ENCODE assay signal across 24 mouse cellular contexts in the genomic region with DNA sequence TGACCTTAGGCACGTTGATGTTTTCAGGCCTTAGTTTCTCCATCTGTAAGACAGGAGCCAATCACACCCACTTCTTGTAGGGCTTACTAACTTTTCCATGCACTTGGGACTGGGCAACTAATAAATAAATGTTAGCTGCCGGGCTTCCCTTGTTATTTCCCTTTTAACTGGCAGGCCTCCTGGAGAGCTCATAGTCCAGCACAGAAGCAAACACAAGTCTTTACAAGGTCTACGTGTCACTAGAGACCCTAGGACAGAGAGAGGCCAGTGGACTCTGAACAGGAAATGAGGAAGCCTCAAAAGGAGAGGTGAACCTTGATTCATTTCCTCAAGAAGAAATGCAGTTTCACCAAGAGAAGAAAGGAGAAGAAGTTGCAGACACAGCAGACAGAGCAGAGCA.
A peak's percentile ranks its signal among the peaks of the same experiment; 100 is the strongest.
DNase-seq lines count a peak whose midpoint lies in the region; ATAC-seq and TF ChIP-seq lines count a peak whose summit lies in the region.
"Had no signal": no experiment of that assay in that cellular context is flagged by ENCODE, and none has a peak within 500 bp of the region (broad histone marks: within the 10 kb centered on the region; RNA-seq: fewer than 3 reads in every experiment).

No protein-coding gene starts in this region.

- no peak for TF ChIP-seq EP300 in liver, embryonic 14.5 days (IDR thresholded peaks at IDR 0.05; ENCODE audit: low read depth)

- H3K27ac ChIP-seq in liver, embryonic 14.5 days: no peak overlapping the region
- H3K27ac ChIP-seq in liver, embryonic 15.5 days (replicated peaks): no peak overlapping the region
- no peak overlapping the region for H3K27ac ChIP-seq in cerebellum, adult 2 months (ENCODE audit: insufficient read depth, low read length)
- H3K27ac ChIP-seq in gastrocnemius, adult 2 months: no peak overlapping the region
- H3K27ac ChIP-seq: embryonic facial prominence, embryonic 10.5 days; embryonic facial prominence, embryonic 15.5 days; forebrain, embryonic 12.5 days; hindbrain, embryonic 10.5 days; hindbrain, embryonic 15.5 days; lung, embryonic 15.5 days; midbrain, embryonic 13.5 days; neural tube, embryonic 13.5 days had no signal

- TF ChIP-seq POLR2A in cerebellum, adult 2 months (IDR thresholded peaks at IDR 0.05; ENCODE audit: borderline replicate concordance, insufficient read depth, low read length): no peak

- peaks cover 0 to 8% of the 10 kb centered on the region in 2 experiments; a peak in 2 of 4 replicates for H3K4me1 ChIP-seq in liver, embryonic 14.5 days (replicated peaks; ENCODE audit: control insufficient read depth in 2 of 2, insufficient read depth in 2 of 2, low read length in 1 of 2)
- H3K4me1 ChIP-seq in liver, embryonic 15.5 days (replicated peaks): peaks cover 6% of the 10 kb centered on the region; the same call in 1 of the 2 replicates
- H3K4me1 ChIP-seq in cerebellum, adult 2 months (ENCODE audit: control insufficient read depth, insufficient read depth, low read length): peaks cover 4% of the 10 kb centered on the region
- H3K4me1 ChIP-seq: embryonic facial prominence, embryonic 10.5 days; embryonic facial prominence, embryonic 15.5 days; forebrain, embryonic 12.5 days; hindbrain, embryonic 10.5 days; hindbrain, embryonic 15.5 days; lung, embryonic 15.5 days; midbrain, embryonic 13.5 days; neural tube, embryonic 13.5 days had no signal

- DNase-seq in liver, embryonic 14.5 days (ENCODE audit: low read depth in 3 of 3, low spot score in 3 of 3): no peak
- no peak for DNase-seq in liver
- DNase-seq in cerebellum, adult 2 months: no peak
- DNase-seq in gastrocnemius, adult 2 months: no peak
- DNase-seq in ovary, postnatal 14 days (ENCODE audit: low spot score): no peak
- DNase-seq in heart, adult 8-10 months (ENCODE audit: low spot score): no peak
- DNase-seq: adrenal gland, postnatal 10 days; heart, postnatal 14 days; kidney, adult 9 months; kidney, postnatal 10 days; layer of hippocampus, postnatal 36 days; right cerebral cortex, postnatal 14 days; spleen, adult 18-20 months had no signal

- no peak overlapping the region for H3K4me2 ChIP-seq in liver, embryonic 14.5 days (ENCODE audit: low read depth)
- no peak overlapping the region for H3K4me2 ChIP-seq in liver, embryonic 15.5 days
- H3K4me2 ChIP-seq: embryonic facial prominence, embryonic 15.5 days; forebrain, embryonic 12.5 days; hindbrain, embryonic 15.5 days; lung, embryonic 15.5 days; midbrain, embryonic 13.5 days; neural tube, embryonic 13.5 days had no signal

- no peaks in the 10 kb centered on the region for H3K36me3 ChIP-seq in liver, embryonic 14.5 days (replicated peaks; ENCODE audit: control insufficient read depth, insufficient read depth, low read depth)
- H3K36me3 ChIP-seq in liver, embryonic 15.5 days (replicated peaks): no peaks in the 10 kb centered on the region
- H3K36me3 ChIP-seq: embryonic facial prominence, embryonic 10.5 days; embryonic facial prominence, embryonic 15.5 days; forebrain, embryonic 12.5 days; hindbrain, embryonic 10.5 days; hindbrain, embryonic 15.5 days; lung, embryonic 15.5 days; midbrain, embryonic 13.5 days; neural tube, embryonic 13.5 days had no signal

- intact Hi-C loops in gastrocnemius, adult 2 months (cut with DNase I): no loop called here

- WGBS in liver, embryonic 14.5 days (ENCODE audit: insufficient replicate concordance): 34% methylated on average over 3 of the region's 3 CpGs
- WGBS in liver, embryonic 15.5 days (ENCODE audit: insufficient replicate concordance): 27% methylated on average over 3 of the region's 3 CpGs
- WGBS in cerebellum, adult 2 months: 87% methylated on average over 3 of the region's 3 CpGs

- H3K9me3 ChIP-seq in liver, embryonic 14.5 days (ENCODE audit: control insufficient read depth, low read length): no peaks in the 10 kb centered on the region
- H3K9me3 ChIP-seq in liver, embryonic 15.5 days (replicated peaks): no peaks in the 10 kb centered on the region
- H3K9me3 ChIP-seq: embryonic facial prominence, embryonic 10.5 days; embryonic facial prominence, embryonic 15.5 days; forebrain, embryonic 12.5 days; hindbrain, embryonic 10.5 days; hindbrain, embryonic 15.5 days; lung, embryonic 15.5 days; midbrain, embryonic 13.5 days; neural tube, embryonic 13.5 days had no signal

- no peaks in the 10 kb centered on the region for H3K27me3 ChIP-seq in liver, embryonic 14.5 days (ENCODE audit: control insufficient read depth, insufficient read depth, low read length)
- no peaks in the 10 kb centered on the region for H3K27me3 ChIP-seq in liver, embryonic 15.5 days
- no peaks in the 10 kb centered on the region for H3K27me3 ChIP-seq in cerebellum, adult 2 months (ENCODE audit: control insufficient read depth, insufficient read depth, low read length)
- H3K27me3 ChIP-seq: embryonic facial prominence, embryonic 15.5 days; forebrain, embryonic 12.5 days; hindbrain, embryonic 15.5 days; lung, embryonic 15.5 days; midbrain, embryonic 13.5 days; neural tube, embryonic 13.5 days; Patski had no signal

- TF ChIP-seq CTCF in liver, embryonic 14.5 days (IDR thresholded peaks at IDR 0.05; ENCODE audit: low read depth): no peak
- no peak for TF ChIP-seq CTCF in cerebellum, adult 2 months (IDR thresholded peaks at IDR 0.05; ENCODE audit: borderline replicate concordance, insufficient read depth, low read depth, low read length)
- no peak for TF ChIP-seq CTCF in gastrocnemius, adult 2 months (IDR thresholded peaks at IDR 0.05)

- no peak overlapping the region for H3K4me3 ChIP-seq in liver, embryonic 14.5 days (ENCODE audit: insufficient read depth in 1 of 2, low read depth in 2 of 2, low read length in 2 of 2)
- no peak overlapping the region for H3K4me3 ChIP-seq in liver, embryonic 15.5 days (replicated peaks)
- no peak overlapping the region for H3K4me3 ChIP-seq in cerebellum, adult 2 months (replicated peaks; ENCODE audit: insufficient read depth, low read depth, low read length)
- H3K4me3 ChIP-seq in gastrocnemius, adult 2 months: no peak overlapping the region
- H3K4me3 ChIP-seq: embryonic facial prominence, embryonic 10.5 days; embryonic facial prominence, embryonic 15.5 days; forebrain, embryonic 12.5 days; hindbrain, embryonic 10.5 days; hindbrain, embryonic 15.5 days; lung, embryonic 15.5 days; midbrain, embryonic 13.5 days; neural tube, embryonic 13.5 days had no signal

- ATAC-seq in liver, embryonic 14.5 days (ENCODE audit: insufficient read depth): peak; percentile 31; the same call in 1 of the 2 replicates
- ATAC-seq in liver, embryonic 15.5 days (ENCODE audit: insufficient read depth): peak; percentile 40
- peak; percentile 38; the same call in 1 of the 2 replicates for ATAC-seq in megakaryocyte progenitor cell, adult 5-6 weeks (replicated peaks; ENCODE audit: poor library complexity)
- ATAC-seq: midbrain, embryonic 13.5 days; Patski had no signal

- no peak overlapping the region for H3K9ac ChIP-seq in liver, embryonic 14.5 days (replicated peaks)
- H3K9ac ChIP-seq in liver, embryonic 15.5 days: no peak overlapping the region
- H3K9ac ChIP-seq: embryonic facial prominence, embryonic 15.5 days; forebrain, embryonic 12.5 days; hindbrain, embryonic 15.5 days; lung, embryonic 15.5 days; midbrain, embryonic 13.5 days; neural tube, embryonic 13.5 days had no signal
